Mouse (Mus musculus) embryonic facial prominence, embryonic 12.5 days (tissue): Measurements from ENCODE around the gene Zcchc12. TPM values are rescaled to one million over a fixed set of nuclear protein-coding genes. Genes with fewer than 3 reads are reported as not detected.

ENCODE experiments used
- ATAC-seq: fragments of 200-750 bp; cut with Nextera tagmentation; 2 replicates; pipeline ENCODE4 v1.8.0; 2017; ENCODE audit not compliant: insufficient number of reproducible peaks, insufficient read depth, low FRiP score, low TSS enrichment
- H3K27ac ChIP-seq: fragments of 300-500 bp; sonication (generic); 2 replicates; pipeline ENCODE4 v1.5.1; 2016; ENCODE audit warnings: mild to moderate bottlenecking
- H3K27me3 ChIP-seq: fragments of 300-500 bp; sonication (generic); 2 replicates; pipeline ENCODE4 v1.6.1; 2016; ENCODE audit warnings: mild to moderate bottlenecking, moderate library complexity
- H3K36me3 ChIP-seq: fragments of 300-500 bp; sonication (generic); 2 replicates; pipeline ENCODE4 v1.6.1; 2016; ENCODE audit warnings: mild to moderate bottlenecking
- H3K4me1 ChIP-seq: fragments of 300-500 bp; sonication (generic); 2 replicates; pipeline ENCODE4 v1.6.1; 2016
- H3K4me2 ChIP-seq: fragments of 300-500 bp; sonication (generic); replicated peaks from 2 replicates; pipeline ENCODE4 v1.6.1; 2016; ENCODE audit warnings: mild to moderate bottlenecking, moderate library complexity
- H3K4me3 ChIP-seq: fragments of 300-500 bp; sonication (generic); 2 replicates; pipeline ENCODE4 v1.5.1; 2016; ENCODE audit warnings: mild to moderate bottlenecking
- H3K9ac ChIP-seq: fragments of 300-500 bp; sonication (generic); 2 replicates; pipeline ENCODE4 v1.6.1; 2016; ENCODE audit warnings: mild to moderate bottlenecking, moderate library complexity
- H3K9me3 ChIP-seq: fragments of 300-500 bp; sonication (generic); 2 replicates; pipeline ENCODE4 v1.6.1; 2016; ENCODE audit warnings: mild to moderate bottlenecking, moderate library complexity
- WGBS: fragments of 180-500 bp; shearing (Covaris S2); methylation state at CpG from one replicate; pipeline ENCODE4 v1.1.7; 2016; 5-methylcytosine and 5-hydroxymethylcytosine counted together
- polyA plus RNA-seq: library from polyadenylated mRNA; unstranded; fragments of >200 nt; fragmentation: Nextera tagmentation; extraction: Ambion mirVana; gene quantifications from 2 replicates; pipeline ENCODE4 v1.2.1, GENCODE M21; 2016

The Zcchc12 gene
- 18.0 and 19.6 TPM in 2 replicates for polyA plus RNA-seq

GRCm38 (mm10) chrX:36195736-36196525 lies at the start of gene Zcchc12:
Zcchc12 (plus strand) TSS chrX:36195904.
- Histone ChIP-seq H3K9me3 (no peaks in the 10 kb centered on the region), H3K9ac (no peak within 1 kb of the TSS)

DNA sequence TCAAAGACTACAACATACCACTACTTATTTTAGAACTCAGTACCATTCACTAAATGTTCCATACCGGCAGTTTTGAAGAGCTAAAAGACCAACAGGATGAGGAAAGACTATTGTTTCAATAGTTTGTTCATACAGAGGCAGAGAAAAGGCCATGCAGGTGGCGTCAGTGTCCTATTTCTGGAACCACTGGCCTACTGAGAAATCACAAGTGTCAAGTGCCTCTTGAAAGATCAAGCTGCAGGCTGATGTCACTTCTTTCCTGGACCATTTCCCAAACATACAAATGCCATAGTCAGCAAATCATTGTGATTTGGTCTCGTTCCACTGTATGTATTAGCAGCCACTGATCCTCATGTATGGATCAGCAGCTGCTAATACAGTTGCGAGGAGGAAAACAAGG lies 49.0 kb upstream of the Zcchc12 start:
- H3K27ac ChIP-seq = no peak overlapping the region
- H3K9ac ChIP-seq = no peak overlapping the region
- no peaks in the 10 kb centered on the region for H3K36me3 ChIP-seq
- H3K4me1 ChIP-seq = no peaks in the 10 kb centered on the region
- no peak overlapping the region for H3K4me2 ChIP-seq
- no peak overlapping the region for H3K4me3 ChIP-seq
- no peaks in the 10 kb centered on the region for H3K27me3 ChIP-seq
- 66% methylated on average over 4 of the region's 4 CpGs for WGBS
- ATAC-seq = no peak
- H3K9me3 ChIP-seq = no peaks in the 10 kb centered on the region

More at GRCm38 (mm10) chrX:36195736-36196525, at the start of gene Zcchc12:
- no peaks in the 10 kb centered on the region for H3K4me1 ChIP-seq
- H3K27me3 ChIP-seq = no peaks in the 10 kb centered on the region
- peak within 1 kb of the TSS; percentile 19 for H3K4me3 ChIP-seq
- WGBS = 28% methylated on average over 25 of the region's 28 CpGs
- H3K4me2 ChIP-seq = peak within 1 kb of the TSS; percentile 53
- ATAC-seq = peak; percentile 64; the same call in 1 of the 2 replicates
- no peak within 1 kb of the TSS for H3K27ac ChIP-seq
- no peaks in the 10 kb centered on the region for H3K36me3 ChIP-seq

GRCm38 (mm10) chrX:36150100-36150499 lies 45.6 kb upstream of the Zcchc12 start:
- H3K4me3 ChIP-seq = no peak overlapping the region
- no peaks in the 10 kb centered on the region for H3K36me3 ChIP-seq
- no peaks in the 10 kb centered on the region for H3K4me1 ChIP-seq
- ATAC-seq = no peak
- no peak overlapping the region for H3K27ac ChIP-seq
- H3K9me3 ChIP-seq = no peaks in the 10 kb centered on the region
- H3K9ac ChIP-seq = no peak overlapping the region
- no peaks in the 10 kb centered on the region for H3K27me3 ChIP-seq
- no peak overlapping the region for H3K4me2 ChIP-seq

- ATAC-seq = no peak
- Histone ChIP-seq H3K36me3 (no peaks in the 10 kb centered on the region), H3K9me3 (no peaks in the 10 kb centered on the region), H3K4me3 (no peak overlapping the region), H3K27ac (no peak overlapping the region), H3K4me2 (no peak overlapping the region), H3K9ac (no peak overlapping the region), H3K4me1 (no peaks in the 10 kb centered on the region), H3K27me3 (no peaks in the 10 kb centered on the region)
- WGBS = 67% methylated on average over 2 of the region's 2 CpGs
Measured at GRCm38 (mm10) chrX:36156677-36157076, 39.0 kb upstream of the Zcchc12 start.

DNA sequence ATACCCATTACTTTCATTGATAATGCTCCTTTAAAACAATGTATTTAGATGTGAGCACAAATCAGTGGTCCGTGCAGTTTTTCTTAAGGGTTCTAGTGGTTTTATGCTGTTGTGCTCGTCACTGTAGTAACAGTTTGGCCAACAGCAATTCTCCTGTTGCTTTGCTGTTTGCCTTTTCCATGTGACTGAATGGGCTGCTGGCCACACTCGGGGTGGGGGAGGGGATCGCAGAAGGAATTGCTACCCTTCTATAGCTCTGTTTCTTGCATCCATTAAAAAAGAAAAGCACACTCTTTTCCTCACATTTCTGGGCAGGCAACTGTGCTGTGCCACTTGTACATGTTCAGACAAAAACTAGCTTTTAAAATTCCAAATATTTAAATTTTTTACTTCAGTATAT lies 34.1 kb upstream of the Zcchc12 start:
- Histone ChIP-seq H3K9me3 (no peaks in the 10 kb centered on the region), H3K4me3 (no peak overlapping the region), H3K4me1 (no peaks in the 10 kb centered on the region), H3K27ac (no peak overlapping the region), H3K36me3 (no peaks in the 10 kb centered on the region), H3K4me2 (no peak overlapping the region), H3K9ac (no peak overlapping the region), H3K27me3 (no peaks in the 10 kb centered on the region)
- WGBS = 33% methylated on average over 4 of the region's 4 CpGs
- no peak for ATAC-seq

GRCm38 (mm10) chrX:36183625-36184024 lies 12.1 kb upstream of the Zcchc12 start:
- Histone ChIP-seq H3K4me1 (no peaks in the 10 kb centered on the region), H3K4me3 (no peak overlapping the region), H3K4me2 (no peak overlapping the region), H3K27ac (no peak overlapping the region), H3K27me3 (no peaks in the 10 kb centered on the region), H3K36me3 (no peaks in the 10 kb centered on the region), H3K9me3 (no peaks in the 10 kb centered on the region), H3K9ac (no peak overlapping the region)
- ATAC-seq = no peak

DNA sequence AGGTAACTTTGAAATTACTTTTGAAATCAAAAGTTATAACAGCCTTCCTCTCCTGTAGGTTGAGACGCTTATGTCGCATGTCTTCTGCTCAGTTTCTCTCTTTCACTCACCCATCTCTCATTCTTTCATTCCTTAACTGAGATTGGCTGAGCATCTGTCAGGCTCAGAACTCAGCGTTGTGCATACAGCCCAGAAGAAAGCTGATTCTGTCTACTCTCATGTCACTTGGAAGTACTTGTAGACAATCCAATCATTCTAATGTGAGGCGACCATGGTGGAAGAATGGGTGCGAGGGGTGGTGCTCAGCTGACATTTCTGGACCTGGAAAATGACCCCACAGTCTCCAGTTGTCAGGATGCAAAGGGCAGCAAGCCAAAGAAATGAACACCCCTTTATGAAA lies 9.7 kb upstream of the Zcchc12 start:
- Histone ChIP-seq H3K4me1 (no peaks in the 10 kb centered on the region), H3K36me3 (no peaks in the 10 kb centered on the region), H3K4me3 (no peak overlapping the region), H3K27me3 (no peaks in the 10 kb centered on the region), H3K27ac (no peak overlapping the region), H3K4me2 (no peak overlapping the region), H3K9me3 (no peaks in the 10 kb centered on the region), H3K9ac (no peak overlapping the region)
- WGBS = 62% methylated on average over 5 of the region's 5 CpGs
- ATAC-seq = no peak

DNA sequence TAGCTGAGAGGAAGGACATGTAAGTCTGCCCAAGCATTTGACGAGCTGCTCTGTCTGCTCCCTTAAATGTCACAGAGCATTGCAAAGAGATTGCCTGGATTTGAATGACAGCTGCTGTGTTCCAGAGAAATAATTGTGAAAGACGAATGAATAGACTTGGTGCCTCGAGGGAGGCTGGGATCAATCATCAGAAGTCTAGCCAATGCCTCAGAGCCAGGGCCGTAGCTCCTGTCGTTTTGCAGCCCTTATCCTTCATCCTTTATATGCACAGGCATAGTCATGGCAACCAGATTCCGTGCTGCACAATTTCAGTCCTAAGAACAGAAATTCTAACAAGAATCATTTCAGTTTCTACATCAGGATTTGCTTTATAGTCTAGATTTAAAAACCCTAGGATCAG lies 9.3 kb upstream of the Zcchc12 start:
- ATAC-seq = no peak
- no peak overlapping the region for H3K4me3 ChIP-seq
- WGBS = 44% methylated on average over 6 of the region's 6 CpGs

DNA sequence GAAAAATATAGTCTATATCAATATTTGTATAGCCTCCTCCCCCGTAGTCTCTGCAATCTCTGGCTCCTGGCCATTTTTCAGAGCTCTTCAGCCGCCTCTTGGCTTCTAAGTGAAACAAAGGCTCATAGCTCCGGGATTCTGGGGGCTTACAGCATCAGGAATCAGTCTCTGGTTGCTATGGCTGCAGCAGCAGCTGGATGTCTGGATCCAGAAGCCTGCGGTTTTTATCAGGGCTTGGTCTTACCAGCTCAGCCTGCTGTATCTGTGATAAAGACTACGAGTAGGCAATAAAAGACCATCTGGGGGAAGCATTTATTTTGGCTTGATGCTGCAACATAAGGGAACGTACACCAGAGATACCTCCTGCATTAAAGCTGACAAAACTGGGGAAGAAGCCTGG lies 1.8 kb upstream of the Zcchc12 start:
- no peak; the same call in 1 of the 2 replicates for ATAC-seq
- WGBS = 27% methylated on average over 6 of the region's 6 CpGs

More for the DNA sequence above, 9.3 kb upstream of the Zcchc12 start:
- Histone ChIP-seq H3K9ac (no peak overlapping the region), H3K36me3 (no peaks in the 10 kb centered on the region), H3K4me1 (no peaks in the 10 kb centered on the region), H3K9me3 (no peaks in the 10 kb centered on the region), H3K27me3 (no peaks in the 10 kb centered on the region), H3K4me2 (no peak overlapping the region), H3K27ac (no peak overlapping the region)

GRCm38 (mm10) chrX:36209554-36209953 lies 13.8 kb downstream of the Zcchc12 start:
- no peaks in the 10 kb centered on the region for H3K4me1 ChIP-seq
- H3K27me3 ChIP-seq = no peaks in the 10 kb centered on the region

More for the DNA sequence above, 1.8 kb upstream of the Zcchc12 start:
- Histone ChIP-seq H3K9ac (no peak overlapping the region), H3K27ac (no peak overlapping the region), H3K27me3 (no peaks in the 10 kb centered on the region), H3K4me1 (no peaks in the 10 kb centered on the region), H3K36me3 (no peaks in the 10 kb centered on the region), H3K4me2 (no peak overlapping the region), H3K4me3 (no peak overlapping the region), H3K9me3 (no peaks in the 10 kb centered on the region)

GRCm38 (mm10) chrX:36211216-36211615 lies 15.5 kb downstream of the Zcchc12 start:
- no peak overlapping the region for H3K4me3 ChIP-seq
- no peaks in the 10 kb centered on the region for H3K36me3 ChIP-seq
- H3K27me3 ChIP-seq = no peaks in the 10 kb centered on the region
- WGBS = 69% methylated on average over 3 of the region's 3 CpGs
- H3K9ac ChIP-seq = no peak overlapping the region
- no peak for ATAC-seq
- no peak overlapping the region for H3K27ac ChIP-seq
- no peaks in the 10 kb centered on the region for H3K9me3 ChIP-seq
- H3K4me1 ChIP-seq = no peaks in the 10 kb centered on the region
- H3K4me2 ChIP-seq = no peak overlapping the region

More at GRCm38 (mm10) chrX:36209554-36209953, 13.8 kb downstream of the Zcchc12 start:
- Histone ChIP-seq H3K4me3 (no peak overlapping the region), H3K36me3 (no peaks in the 10 kb centered on the region), H3K9ac (no peak overlapping the region), H3K4me2 (no peak overlapping the region), H3K9me3 (no peaks in the 10 kb centered on the region), H3K27ac (no peak overlapping the region)
- 80% methylated on average over 2 of the region's 2 CpGs for WGBS
- ATAC-seq = no peak

- no peaks in the 10 kb centered on the region for H3K27me3 ChIP-seq
- no peaks in the 10 kb centered on the region for H3K4me1 ChIP-seq
- H3K9ac ChIP-seq = no peak overlapping the region
- no peaks in the 10 kb centered on the region for H3K36me3 ChIP-seq
- H3K27ac ChIP-seq = no peak overlapping the region
- no peak overlapping the region for H3K4me2 ChIP-seq
- 45% methylated on average over 2 of the region's 2 CpGs for WGBS
- no peak for ATAC-seq
- H3K4me3 ChIP-seq = no peak overlapping the region
- H3K9me3 ChIP-seq = no peaks in the 10 kb centered on the region
Measured at GRCm38 (mm10) chrX:36221366-36221765, 25.7 kb downstream of the Zcchc12 start.
